Mouse (Mus musculus) E14TG2a.4 (cell line): ENCODE results near the gene Coq8a.

Experiments
- CTCF ChIP-seq: conservative IDR thresholded peaks from 2 replicates; pipeline ENCODE4 v1.5.1; 2014; ENCODE audit warnings: low read length
- NANOG ChIP-seq: IDR thresholded peaks from 2 replicates; pipeline ENCODE4 v1.6.1; 2014; ENCODE audit warnings: borderline replicate concordance, low read length, mixed read lengths
- POU5F1 ChIP-seq: IDR thresholded peaks from 2 replicates; pipeline ENCODE4 v1.6.1; 2014; ENCODE audit warnings: low read length, borderline replicate concordance

DNA sequence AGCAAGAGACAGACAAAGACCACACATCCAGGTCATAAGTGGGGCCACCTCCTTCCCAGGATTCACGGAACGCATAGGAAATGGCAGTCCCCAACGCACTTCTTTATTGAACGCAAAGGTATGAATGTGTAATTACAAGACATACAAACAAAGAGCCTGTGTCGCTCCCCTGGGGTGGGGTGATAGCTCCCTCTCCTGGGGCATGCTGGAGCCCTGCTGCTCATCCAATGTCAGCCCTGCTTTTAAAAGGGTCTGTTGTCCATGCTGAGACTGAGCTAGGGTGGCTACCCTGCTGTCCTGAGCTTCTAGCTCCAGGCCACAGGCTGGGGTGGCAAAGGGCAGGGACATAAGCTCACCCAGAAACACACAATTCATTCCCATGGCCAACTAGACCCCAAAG is 32.9 kb downstream of the Coq8a start:
- TF ChIP-seq CTCF (no peak), NANOG (no peak), POU5F1 (no peak)
